Mouse (Mus musculus) mesoderm, embryonic 11.5 days (tissue): Measurements from ENCODE around the gene Gba2.
"Not testable (repeated sequence)": the region's sequence is repeated elsewhere in the genome, so short reads cannot be mapped to it uniquely, and the experiment has no call there.

ENCODE experiments used
- DNase-seq: peaks from one replicate; pipeline ENCODE4 v3.0.0-alpha.2; 2012; ENCODE audit warnings: low read depth, low spot score

Gene Gba2

DNA sequence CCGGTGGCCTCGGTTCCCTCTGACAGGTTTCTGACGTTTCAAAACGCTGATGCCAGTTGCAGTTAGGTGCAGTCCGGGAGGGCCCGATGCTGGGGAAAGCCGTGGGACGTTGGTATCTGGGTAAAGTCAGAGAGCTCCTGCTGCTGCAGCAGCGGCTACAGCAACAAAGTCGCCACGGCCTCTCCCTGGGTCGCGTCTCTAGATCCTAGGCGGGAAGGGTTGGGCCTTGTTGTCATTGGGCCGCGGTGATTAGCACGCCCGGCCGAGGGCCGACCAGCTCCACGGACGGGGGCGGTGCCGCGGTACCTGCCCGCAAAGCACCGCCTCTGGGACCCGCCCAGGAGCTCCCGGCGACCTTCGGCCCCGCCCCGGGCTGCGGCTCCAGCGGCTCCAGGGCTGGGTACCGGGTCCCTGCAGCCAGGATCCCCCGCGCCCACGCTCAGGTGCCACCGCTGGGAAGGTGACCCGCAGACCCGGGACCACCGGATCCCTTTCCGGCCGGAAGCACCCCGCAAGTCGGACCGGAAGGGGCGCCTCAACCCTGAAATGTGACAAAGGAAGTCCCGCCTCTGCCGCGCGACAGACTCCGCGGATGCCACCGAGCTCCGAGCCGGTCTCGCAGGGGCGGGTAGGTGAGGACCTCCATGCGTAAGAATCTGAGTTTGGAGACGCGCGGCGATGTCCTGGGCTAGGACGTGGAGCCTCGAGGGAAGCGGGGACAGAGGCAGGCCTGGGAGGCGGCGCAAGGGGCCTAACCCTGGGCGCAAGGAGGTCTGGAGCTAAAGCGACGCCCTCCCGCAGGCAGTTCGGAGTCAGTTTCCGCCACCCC is at the start of gene Gba2, which contains the start of gene Rgp1:
Gene Gba2, minus strand, starts transcription at position 498 of the 829 bp plus-strand sequence.
Gene Rgp1, plus strand, starts transcription at position 340 of the 829 bp plus-strand sequence.
- peak; percentile 79 for DNase-seq

DNA sequence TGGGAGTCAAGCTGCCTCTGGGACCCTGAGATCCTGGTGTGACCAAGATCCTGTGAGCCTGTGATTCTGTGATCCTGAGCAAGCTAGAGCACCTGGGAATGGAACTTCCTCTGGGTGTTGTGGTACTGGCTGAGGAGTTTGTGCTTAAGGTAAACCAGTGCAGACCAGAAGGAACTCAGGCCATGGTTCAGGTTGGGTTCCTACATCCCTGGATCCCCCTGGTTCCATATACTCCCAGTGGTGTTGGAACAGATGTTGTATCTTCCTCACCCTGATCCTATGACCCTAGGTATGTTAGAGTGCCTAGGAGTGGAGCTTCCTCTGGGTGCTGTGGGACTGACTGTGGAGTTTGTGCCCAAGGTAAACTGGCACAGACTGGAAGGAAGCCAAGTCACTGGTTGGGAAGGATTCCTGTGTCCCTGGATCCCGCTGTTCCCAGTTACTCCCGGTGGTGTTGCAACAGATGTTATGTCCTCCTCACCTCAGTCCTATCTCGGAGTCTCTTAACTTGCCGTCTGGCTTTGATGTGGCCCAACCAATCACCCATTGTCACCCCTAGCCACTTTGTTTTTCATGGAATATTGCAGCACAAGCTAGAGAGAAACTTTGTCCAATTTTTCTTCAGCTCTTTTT is 41.6 kb upstream of the Gba2 start:
- no peak for DNase-seq

DNA sequence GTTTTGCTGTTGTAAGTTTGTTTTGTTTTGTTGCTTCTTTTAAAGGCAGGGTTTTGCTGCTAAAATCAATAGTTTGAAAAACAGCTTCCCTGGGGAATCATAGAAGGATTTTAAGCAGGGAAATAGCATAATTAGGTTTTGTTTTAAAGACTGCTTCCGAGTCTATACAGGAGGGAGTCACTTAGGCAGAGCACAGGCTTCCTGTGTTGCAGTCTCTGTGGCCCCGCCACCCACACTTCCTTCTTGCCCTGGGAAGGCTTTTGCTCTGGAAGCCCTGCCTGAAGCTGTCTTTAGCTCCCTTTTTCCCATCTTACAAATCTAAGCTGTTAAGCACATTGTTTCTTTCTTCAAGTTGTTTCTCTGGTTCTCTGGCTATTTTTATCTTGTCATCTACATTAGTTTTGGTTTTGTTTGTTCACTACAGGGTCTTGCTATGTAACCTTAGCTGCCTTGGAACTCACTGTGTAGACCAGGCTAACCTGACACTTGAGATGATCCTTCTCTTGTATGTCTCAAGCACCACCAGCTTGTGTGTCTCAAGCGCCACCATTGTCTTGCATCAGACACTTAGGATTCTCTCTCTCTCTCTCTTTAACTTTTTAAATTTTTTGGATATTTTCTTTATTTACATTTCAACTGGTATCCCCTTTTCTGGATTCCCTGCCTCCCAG is 34.5 kb upstream of the Gba2 start:
- no peak for DNase-seq

DNA sequence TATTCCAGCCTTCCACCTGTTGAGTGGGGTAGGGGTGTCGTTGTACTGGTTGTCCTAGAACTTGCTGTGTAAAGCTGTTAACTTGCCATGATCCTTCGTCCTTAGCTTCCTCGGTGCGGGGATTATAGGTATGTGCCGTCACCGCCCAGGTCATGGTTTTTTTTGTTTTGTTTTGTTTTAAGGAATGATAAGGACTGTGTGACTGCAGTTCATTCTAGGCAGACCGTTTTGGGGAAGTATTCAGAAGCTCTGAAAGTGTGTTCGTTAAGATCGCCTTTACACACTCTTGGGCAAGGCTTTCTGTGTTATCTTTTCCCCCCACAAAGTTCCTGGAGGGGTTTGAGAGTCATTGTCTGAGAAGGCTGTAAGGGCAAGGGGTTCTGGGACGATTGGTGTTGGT is 33.9 kb upstream of the Gba2 start:
- DNase-seq: no peak

DNA sequence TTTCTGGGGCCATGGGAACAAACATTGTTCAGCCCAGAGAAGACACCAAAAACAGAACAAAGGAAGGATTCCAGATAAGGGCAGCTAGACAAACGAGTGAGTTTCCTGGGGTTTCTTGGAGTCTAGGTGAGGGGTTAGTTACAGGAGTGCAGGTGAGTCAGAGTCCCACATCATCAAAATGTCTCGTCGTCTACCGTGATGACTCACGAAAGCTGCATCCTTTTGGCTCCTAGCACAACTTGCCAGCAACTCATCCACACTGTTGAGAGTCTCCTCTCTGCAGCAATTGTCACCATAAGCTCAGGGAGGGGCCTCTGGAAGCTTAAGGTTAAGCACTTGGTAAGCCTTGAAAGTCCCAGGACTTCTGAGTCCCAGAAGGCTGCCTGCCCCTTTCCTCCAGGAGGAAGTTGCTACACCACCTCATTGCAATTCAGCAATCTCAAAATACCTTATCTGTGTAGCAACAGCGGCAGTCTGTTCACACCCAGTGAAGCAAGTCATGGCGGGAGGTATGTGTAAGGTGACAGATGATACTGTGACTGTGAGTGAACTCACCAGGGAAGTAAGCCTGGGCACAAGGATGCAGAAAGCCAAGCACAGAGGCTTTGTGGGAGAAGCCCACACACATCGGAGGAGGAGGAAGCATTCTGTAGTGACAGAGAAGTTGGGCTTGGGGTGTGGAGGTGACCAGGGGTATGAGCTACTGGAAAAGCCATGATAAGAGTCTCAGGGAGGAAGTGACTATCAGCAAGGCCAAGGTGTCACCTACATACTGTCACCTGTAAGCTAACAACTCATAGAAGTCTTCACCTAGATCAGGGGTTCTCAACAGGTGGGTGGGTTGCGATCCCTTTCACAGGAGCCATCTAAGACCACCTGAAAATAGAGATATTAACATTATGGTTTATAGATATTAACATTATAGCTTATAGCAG is 26.3 kb upstream of the Gba2 start:
- DNase-seq: no peak

DNA sequence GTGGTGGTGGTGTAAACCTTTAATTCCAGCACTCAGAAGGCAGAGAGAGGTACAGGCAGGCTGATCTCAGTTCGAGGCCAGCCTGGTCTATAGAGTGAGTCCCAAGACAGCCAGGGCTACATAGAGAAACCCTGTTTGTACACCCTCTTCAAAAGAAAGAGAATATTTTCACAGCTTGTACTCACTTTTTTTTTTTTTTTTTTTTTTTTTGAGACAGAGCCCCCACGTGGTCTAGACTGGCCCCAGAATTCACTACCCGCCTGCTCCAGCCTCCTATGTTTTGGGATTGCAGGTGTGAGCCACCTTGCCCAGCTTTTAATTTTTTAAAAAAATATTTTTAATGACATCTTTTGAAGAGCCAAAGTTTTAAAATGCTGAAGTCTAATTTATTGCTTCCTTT is 25.4 kb upstream of the Gba2 start:
- no peak for DNase-seq

DNA sequence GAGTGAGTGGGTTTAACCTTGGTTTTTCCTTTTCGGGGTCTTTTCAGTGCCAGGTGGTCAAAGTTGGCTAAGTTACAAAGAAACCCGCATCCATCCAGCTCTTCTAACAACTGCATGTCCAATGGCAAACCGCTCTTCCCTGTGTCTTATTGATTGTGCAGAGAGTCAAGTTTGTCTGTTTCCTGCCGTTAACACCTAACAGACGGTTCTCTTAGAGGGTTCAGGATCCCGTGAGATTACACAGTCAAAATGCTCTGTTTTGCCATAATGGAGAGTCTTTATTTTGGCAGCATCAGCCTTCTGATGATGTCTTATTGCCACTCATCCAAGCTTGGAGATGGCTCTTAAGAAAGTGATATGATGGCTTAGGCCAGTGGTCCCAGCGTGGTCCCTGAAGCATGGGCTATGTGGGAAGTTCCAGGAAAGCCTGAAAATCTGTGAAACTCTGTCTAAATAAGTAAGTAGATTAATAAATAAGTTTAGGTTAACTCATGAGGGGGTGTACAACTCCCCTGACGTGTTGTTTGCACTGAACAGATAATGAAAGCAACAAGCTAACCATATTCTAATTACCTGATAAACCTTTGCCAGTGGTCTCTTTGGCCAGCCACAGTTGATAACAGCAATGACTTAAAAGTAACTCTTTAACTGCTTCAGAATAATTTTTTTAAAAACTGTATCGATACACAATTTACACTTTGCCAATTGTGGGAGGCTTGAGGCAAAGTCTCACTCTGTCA is 21.7 kb upstream of the Gba2 start:
- no peak for DNase-seq

DNA sequence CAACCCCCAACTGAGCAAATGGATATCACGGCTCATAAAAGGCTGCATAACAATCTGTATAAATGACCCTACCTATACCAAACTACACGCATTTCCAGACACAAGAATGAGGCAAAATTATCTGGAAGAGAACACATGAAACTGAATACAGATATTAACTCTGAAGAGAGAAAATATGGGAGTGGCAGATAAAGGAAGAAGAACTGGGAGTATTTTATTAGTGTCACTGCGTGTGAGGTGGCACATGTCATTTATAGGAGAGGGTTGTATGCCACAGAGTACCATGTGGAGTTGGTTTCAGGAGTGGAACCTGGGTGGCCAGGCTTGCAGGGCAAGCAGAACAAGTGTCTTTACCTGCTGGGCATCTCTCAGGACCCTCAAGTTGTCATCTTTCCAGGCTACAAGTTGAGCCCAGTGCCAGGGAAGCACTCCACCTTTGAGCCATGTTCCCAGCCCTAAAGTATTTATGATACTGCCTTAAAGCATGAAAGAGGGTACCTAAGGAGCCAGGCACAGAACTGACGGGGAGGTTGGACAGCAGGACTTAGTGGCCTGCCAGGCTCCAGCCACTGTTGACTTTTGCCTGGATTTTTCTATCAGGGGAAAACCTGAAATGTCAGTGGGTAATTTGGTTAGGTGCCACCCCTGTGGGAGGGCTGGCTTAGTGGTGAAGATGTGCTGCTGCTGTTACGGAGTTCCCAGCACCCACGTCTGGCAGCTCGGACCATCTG is 20.1 kb upstream of the Gba2 start:
- no peak for DNase-seq

DNA sequence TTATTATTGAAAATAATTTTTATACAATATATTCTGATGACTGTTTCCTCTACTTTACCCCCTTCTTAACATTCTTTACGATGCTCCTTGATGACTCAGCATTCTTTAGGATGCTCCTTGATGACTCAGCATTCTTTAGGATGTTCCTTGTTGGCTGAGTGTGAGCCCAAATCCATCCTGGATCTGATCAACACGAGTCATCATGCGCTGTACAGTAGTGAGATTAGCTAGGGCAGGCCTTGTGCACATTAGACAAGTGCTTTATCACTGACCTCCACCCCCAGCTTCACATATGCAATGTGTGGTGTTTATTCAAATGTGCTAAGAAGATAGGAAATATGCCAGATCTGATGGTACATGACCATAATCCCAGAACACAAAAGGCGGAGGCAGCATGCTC is 19.5 kb upstream of the Gba2 start:
- DNase-seq: no peak

DNA sequence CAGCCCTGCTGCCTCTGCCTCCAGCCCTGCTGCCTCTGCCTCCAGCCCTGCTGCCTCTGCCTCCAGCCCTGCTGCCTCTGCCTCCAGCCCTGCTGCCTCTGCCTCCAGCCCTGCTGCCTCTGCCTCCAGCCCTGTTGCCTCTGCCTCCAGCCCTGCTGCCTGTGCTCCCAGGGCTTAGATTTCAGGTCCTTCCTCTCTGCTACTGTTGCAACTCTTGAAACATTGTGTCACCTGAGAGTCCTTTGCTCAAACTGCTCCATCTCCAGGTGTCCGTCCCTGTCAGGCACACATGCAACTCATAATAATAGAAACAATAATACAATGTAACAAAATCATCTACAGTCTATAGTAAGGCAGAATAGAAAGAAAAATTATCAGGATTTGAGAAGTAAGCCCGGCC is 17.9 kb upstream of the Gba2 start:
- DNase-seq: not testable (repeated sequence)

DNA sequence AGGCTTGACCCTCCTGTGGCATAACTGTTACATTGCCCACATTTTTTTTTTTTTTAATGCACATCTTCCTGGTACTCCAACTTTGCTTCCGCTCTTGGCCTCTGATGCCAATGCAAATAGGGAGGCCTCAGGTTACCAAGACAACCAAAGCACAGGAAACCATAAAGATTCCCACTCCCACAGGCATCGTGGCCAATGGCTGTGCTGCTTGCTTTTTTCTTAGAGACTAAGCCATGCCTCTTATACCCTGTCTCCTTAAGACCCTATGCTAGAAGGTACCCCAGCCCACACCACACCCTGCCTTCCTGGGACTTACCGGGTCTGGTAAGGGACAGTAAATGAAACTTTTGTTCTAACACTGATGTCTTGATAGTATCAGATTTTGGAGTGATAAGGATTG is 14.8 kb upstream of the Gba2 start:
- no peak for DNase-seq

DNA sequence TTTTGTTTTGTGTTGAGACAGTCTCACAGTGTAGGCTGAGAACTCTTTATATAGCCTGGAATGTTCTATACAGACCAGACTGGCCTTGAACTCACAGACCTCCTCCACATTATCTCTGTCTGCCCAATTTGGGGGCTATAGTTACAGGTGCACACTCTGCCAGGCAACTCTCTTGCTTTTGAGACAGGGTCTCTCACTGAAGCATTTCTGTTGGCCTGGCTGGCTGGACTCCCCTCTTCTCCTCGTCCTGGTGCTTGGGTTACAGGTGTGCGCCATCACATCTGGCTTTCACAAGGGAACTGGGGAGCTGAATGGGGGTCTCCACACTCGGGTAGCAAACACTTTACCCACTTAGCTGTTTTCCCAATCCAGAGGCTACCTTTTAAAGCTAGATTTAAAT is 13.3 kb upstream of the Gba2 start:
- DNase-seq: no peak

DNA sequence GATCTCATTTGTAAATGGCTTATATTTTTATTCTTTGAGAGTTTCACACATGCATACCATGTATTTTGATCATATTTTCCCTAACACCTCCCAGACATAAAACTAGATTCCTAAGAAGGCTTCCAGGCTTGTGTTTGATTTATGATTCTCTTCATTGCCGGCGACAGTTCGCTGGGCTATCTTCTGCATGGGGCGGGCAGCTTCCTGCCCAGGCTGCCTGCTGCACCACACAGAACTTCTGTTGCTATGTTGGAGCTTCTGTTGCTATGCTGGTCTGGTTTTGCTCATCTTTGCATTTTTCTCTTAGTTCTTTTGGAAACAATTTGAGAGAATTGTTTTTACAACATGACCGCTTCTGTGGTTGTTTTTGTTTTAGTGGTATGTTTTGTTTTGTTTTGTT is 12.9 kb upstream of the Gba2 start:
- DNase-seq: peak; percentile 24

DNA sequence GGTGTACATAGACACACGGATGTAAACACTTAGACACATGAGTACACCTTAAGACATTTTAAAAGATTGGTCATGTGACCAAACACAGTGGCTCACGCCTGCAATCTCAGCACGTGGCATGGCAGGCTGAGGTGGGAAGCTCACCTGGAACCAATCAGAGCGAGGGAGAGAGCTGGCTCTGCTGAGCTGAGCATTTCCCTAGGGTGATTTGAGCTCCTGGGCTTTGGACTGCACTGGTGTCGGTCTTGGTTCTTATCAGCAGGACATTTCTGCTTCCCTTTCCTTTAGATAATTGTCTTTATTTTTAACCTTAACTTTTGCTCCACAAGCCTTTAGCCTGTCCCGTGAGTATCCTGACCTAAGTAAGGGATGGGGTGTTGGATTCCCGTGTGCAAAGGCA is 9.0 kb upstream of the Gba2 start:
- no peak for DNase-seq

DNA sequence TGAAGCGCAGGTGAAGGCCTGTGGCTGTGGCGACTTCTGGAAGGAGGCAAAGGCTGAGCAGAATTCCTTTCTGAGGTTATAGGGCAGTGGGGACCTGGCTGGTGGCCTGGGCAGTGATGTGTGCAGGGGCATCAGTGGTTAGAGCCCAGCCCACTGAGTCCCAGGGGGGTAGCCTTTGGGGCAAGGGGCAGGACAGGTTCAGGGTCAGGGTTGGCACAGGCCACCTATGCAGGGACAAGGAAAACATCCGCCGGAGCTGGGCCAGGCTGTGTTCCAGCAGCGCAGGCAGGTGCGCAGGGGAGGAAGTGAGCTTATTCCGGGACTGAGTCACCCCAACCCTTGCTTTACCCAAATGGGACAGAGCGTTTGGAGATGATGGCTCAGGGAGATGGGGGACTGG is 7.7 kb upstream of the Gba2 start:
- no peak for DNase-seq

DNA sequence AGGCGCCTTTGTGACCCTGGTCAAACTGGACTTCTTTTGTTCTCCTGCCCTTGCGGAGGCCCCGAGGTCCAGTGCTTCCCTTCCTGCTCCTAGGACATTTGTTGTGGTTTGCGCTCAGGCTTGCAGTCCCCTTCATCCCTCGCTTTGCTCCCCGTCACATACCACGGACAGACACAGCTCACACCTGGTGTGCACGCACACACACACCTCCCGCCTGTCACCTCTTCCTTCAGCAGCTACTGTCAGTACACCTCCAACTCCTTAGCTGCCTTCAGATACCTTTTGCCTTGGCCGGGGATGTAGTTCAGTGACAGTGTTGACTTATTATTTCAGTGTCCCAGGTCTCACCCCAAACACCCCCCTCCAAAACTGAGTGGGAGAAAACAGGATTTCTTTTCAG is 7.0 kb upstream of the Gba2 start:
- no peak for DNase-seq

DNA sequence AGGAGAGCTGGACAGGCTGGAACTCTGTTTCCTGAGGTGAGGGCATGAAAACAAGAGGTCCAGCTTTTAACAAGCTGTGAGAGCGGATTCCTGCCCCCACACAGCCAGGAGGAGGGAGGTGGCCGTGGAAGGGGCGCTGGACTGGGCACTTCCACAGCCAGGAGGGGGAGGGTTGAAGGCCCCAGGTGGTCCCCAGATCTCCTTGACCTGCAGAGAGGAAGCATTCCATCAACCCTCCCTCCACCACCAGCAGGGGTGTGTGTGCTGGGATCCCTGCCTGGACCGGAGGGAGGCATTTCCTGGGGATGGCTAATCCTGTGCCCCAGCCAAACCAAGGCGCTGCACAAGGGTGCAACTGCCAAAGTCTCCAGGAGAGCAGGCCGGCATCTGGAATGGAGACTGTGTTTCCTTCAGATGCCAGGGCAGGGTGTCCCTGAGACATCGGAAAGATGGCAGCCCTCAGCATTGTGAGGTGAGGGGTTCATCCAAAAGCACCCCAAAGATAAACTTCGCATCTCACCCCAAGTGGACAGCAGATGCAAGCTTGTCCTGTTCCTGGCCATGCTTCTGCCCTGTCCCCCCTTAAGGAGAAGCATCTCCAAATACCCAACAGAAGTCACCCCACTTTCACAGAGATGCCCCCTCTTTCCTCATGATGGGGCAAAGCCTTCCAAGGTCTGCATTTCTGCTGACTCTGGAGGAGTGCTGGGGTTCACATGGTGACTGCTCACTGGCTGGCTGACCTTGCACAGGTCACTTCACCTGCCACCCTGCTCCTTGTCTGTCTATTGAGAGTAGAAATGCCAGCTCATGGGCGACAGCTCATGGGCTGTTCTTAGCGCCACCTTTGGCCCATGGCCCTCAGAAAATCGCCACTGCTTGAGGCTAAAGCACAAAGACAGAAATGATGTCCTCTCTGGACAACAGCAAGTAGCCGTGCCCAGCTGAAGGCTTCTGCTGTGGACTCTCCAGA is 6.1 kb upstream of the Gba2 start, which contains the start of gene Msmp:
Gene Msmp, minus strand, starts transcription at position 51 of the 973 bp plus-strand sequence.
- DNase-seq: no peak

DNA sequence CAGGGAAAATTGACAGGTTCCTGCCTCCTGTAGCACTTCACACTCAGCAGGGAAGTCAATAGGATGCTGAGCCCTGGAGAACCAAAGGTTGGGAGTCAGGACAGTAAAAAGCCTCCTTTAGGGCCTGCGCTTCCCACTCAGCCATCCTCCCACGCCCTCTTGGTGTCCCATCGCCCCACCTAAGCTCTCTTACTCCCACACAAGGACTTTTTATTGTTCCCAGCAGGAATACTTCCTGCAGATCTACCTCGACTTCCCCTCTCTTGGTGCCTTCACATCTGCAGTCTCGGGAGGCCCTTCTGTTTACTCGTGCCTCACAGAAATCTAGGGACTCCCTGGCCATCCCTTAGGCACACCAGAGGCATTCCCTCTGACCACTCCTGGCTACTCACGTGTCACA is 4.7 kb upstream of the Gba2 start:
- no peak for DNase-seq

DNA sequence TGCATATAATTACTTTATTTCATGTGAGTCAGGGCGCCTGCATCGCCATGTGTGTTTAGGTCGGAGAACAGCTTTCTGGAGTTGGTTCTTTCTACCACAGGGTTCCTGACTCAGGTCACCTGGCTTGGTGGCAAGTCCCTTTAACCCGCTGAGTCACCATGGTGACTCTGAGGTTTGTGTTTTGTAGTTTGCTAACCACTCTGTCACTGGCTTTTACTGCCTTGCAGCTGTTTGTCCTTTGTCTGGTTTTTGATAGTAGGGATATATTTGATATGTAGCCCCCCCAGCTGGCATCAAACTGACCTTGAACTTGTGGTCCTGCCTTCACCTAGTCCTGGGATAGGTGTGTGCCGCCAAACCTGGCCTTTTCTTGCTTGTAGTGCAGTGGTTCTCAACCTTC is 3.6 kb upstream of the Gba2 start:
- no peak for DNase-seq
